Mouse (Mus musculus): ENCODE data around the gene 4930583I09Rik. TPM values are rescaled to one million over a fixed set of nuclear protein-coding genes. Genes with fewer than 3 reads are reported as not detected.

The 4930583I09Rik gene
- total and polyA plus RNA-seq, 3 experiments = not detected

- H3K4me3 ChIP-seq = no peak overlapping the region
- H3K36me3 ChIP-seq (ENCODE audit: control insufficient read depth, insufficient read depth, low read length) = no peaks in the 10 kb centered on the region
- H3K4me1 ChIP-seq (ENCODE audit: control insufficient read depth, insufficient read depth, low read length) = no peaks in the 10 kb centered on the region
- 93% methylated on average over 5 of the region's 5 CpGs for WGBS
- H3K27ac ChIP-seq = no peak overlapping the region
- no peaks in the 10 kb centered on the region for H3K79me2 ChIP-seq (replicated peaks; ENCODE audit: control insufficient read depth, insufficient read depth, low read length)
- H3K27me3 ChIP-seq (ENCODE audit: control insufficient read depth, insufficient read depth, low read length) = no peaks in the 10 kb centered on the region
- no peak for TF ChIP-seq CTCF (IDR thresholded peaks at IDR 0.05)
- no peak for TF ChIP-seq POLR2A (IDR thresholded peaks at IDR 0.05; ENCODE audit: insufficient read depth, low read depth, low read length)
- TF ChIP-seq EP300 (IDR thresholded peaks at IDR 0.05; ENCODE audit: insufficient read depth, low read depth, low read length) = no peak
- no peak for DNase-seq
- no peak overlapping the region for H3K9ac ChIP-seq (ENCODE audit: low read depth, low read length)
- intact Hi-C loops (cut with DNase I) = no loop called here
Observed at GRCm38 (mm10) chr17:64827482-64827881, 8.4 kb downstream of the 4930583I09Rik start.

GRCm38 (mm10) chr17:64826843-64827242 lies 9.0 kb downstream of the 4930583I09Rik start:
- Histone ChIP-seq H3K27me3 (ENCODE audit: control insufficient read depth, insufficient read depth, low read length) (no peaks in the 10 kb centered on the region), H3K4me3 (no peak overlapping the region), H3K9ac (ENCODE audit: low read depth, low read length) (no peak overlapping the region), H3K36me3 (ENCODE audit: control insufficient read depth, insufficient read depth, low read length) (no peaks in the 10 kb centered on the region), H3K4me1 (ENCODE audit: control insufficient read depth, insufficient read depth, low read length) (no peaks in the 10 kb centered on the region), H3K27ac (no peak overlapping the region), H3K79me2 (replicated peaks; ENCODE audit: control insufficient read depth, insufficient read depth, low read length) (no peaks in the 10 kb centered on the region)
- TF ChIP-seq CTCF (IDR thresholded peaks at IDR 0.05) (no peak), EP300 (IDR thresholded peaks at IDR 0.05; ENCODE audit: insufficient read depth, low read depth, low read length) (no peak), POLR2A (IDR thresholded peaks at IDR 0.05; ENCODE audit: insufficient read depth, low read depth, low read length) (no peak)
- intact Hi-C loops (cut with DNase I) = no loop called here
- 75% methylated on average over 4 of the region's 4 CpGs for WGBS
- DNase-seq = no peak

GRCm38 (mm10) chr17:64822561-64822960 lies 13.3 kb downstream of the 4930583I09Rik start:
- no peaks in the 10 kb centered on the region for H3K4me1 ChIP-seq (ENCODE audit: control insufficient read depth, insufficient read depth, low read length)
- intact Hi-C loops (cut with DNase I) = no loop called here
- H3K27ac ChIP-seq = no peak overlapping the region
- DNase-seq = no peak
- no peaks in the 10 kb centered on the region for H3K27me3 ChIP-seq (ENCODE audit: control insufficient read depth, insufficient read depth, low read length)
- no peaks in the 10 kb centered on the region for H3K79me2 ChIP-seq (replicated peaks; ENCODE audit: control insufficient read depth, insufficient read depth, low read length)
- no peak overlapping the region for H3K4me3 ChIP-seq
- no peak overlapping the region for H3K9ac ChIP-seq (ENCODE audit: low read depth, low read length)
- 73% methylated on average over 5 of the region's 5 CpGs for WGBS
- H3K36me3 ChIP-seq (ENCODE audit: control insufficient read depth, insufficient read depth, low read length) = no peaks in the 10 kb centered on the region
- TF ChIP-seq EP300 (IDR thresholded peaks at IDR 0.05; ENCODE audit: insufficient read depth, low read depth, low read length) (no peak), CTCF (IDR thresholded peaks at IDR 0.05) (no peak), POLR2A (IDR thresholded peaks at IDR 0.05; ENCODE audit: insufficient read depth, low read depth, low read length) (no peak)

GRCm38 (mm10) chr17:64820841-64821593 lies 14.9 kb downstream of the 4930583I09Rik start:
- DNase-seq = peak in 1 of 2 experiments; percentile 12
- no peak for TF ChIP-seq CTCF (IDR thresholded peaks at IDR 0.05)
- no peak for TF ChIP-seq EP300 (IDR thresholded peaks at IDR 0.05; ENCODE audit: insufficient read depth, low read depth, low read length)
- H3K4me3 ChIP-seq = no peak overlapping the region
- 76% methylated on average over 7 of the region's 7 CpGs for WGBS
- H3K9ac ChIP-seq (ENCODE audit: low read depth, low read length) = no peak overlapping the region
- no peaks in the 10 kb centered on the region for H3K36me3 ChIP-seq (ENCODE audit: control insufficient read depth, insufficient read depth, low read length)
- intact Hi-C loops (cut with DNase I) = no loop called here
- H3K4me1 ChIP-seq (ENCODE audit: control insufficient read depth, insufficient read depth, low read length) = no peaks in the 10 kb centered on the region
- no peaks in the 10 kb centered on the region for H3K79me2 ChIP-seq (replicated peaks; ENCODE audit: control insufficient read depth, insufficient read depth, low read length)
- no peak overlapping the region for H3K27ac ChIP-seq
- H3K27me3 ChIP-seq (ENCODE audit: control insufficient read depth, insufficient read depth, low read length) = no peaks in the 10 kb centered on the region

- intact Hi-C loops (cut with DNase I) = no loop called here
- H3K79me2 ChIP-seq (replicated peaks; ENCODE audit: control insufficient read depth, insufficient read depth, low read length) = no peaks in the 10 kb centered on the region
- no peak overlapping the region for H3K4me3 ChIP-seq
- no peaks in the 10 kb centered on the region for H3K27me3 ChIP-seq (ENCODE audit: control insufficient read depth, insufficient read depth, low read length)
- 84% methylated on average over 3 of the region's 3 CpGs for WGBS
- no peaks in the 10 kb centered on the region for H3K4me1 ChIP-seq (ENCODE audit: control insufficient read depth, insufficient read depth, low read length)
- no peak for DNase-seq
- H3K27ac ChIP-seq = no peak overlapping the region
- H3K36me3 ChIP-seq (ENCODE audit: control insufficient read depth, insufficient read depth, low read length) = no peaks in the 10 kb centered on the region
- no peak overlapping the region for H3K9ac ChIP-seq (ENCODE audit: low read depth, low read length)
- TF ChIP-seq EP300 (IDR thresholded peaks at IDR 0.05; ENCODE audit: insufficient read depth, low read depth, low read length) (no peak), CTCF (IDR thresholded peaks at IDR 0.05) (no peak), POLR2A (IDR thresholded peaks at IDR 0.05; ENCODE audit: insufficient read depth, low read depth, low read length) (no peak)
Observed at GRCm38 (mm10) chr17:64816298-64816697, 19.6 kb downstream of the 4930583I09Rik start.

- no peaks in the 10 kb centered on the region for H3K79me2 ChIP-seq (replicated peaks; ENCODE audit: control insufficient read depth, insufficient read depth, low read length)
- no peak overlapping the region for H3K27ac ChIP-seq
- H3K4me3 ChIP-seq = no peak overlapping the region
- H3K36me3 ChIP-seq (ENCODE audit: control insufficient read depth, insufficient read depth, low read length) = no peaks in the 10 kb centered on the region
- no peak overlapping the region for H3K9ac ChIP-seq (ENCODE audit: low read depth, low read length)
- H3K4me1 ChIP-seq (ENCODE audit: control insufficient read depth, insufficient read depth, low read length) = no peaks in the 10 kb centered on the region
- H3K27me3 ChIP-seq (ENCODE audit: control insufficient read depth, insufficient read depth, low read length) = no peaks in the 10 kb centered on the region
- TF ChIP-seq EP300 (IDR thresholded peaks at IDR 0.05; ENCODE audit: insufficient read depth, low read depth, low read length) (no peak), POLR2A (IDR thresholded peaks at IDR 0.05; ENCODE audit: insufficient read depth, low read depth, low read length) (no peak), CTCF (IDR thresholded peaks at IDR 0.05) (no peak)
- 70% methylated on average over 2 of the region's 2 CpGs for WGBS
- intact Hi-C loops (cut with DNase I) = no loop called here
- no peak for DNase-seq
Observed at GRCm38 (mm10) chr17:64815806-64816205, 20.1 kb downstream of the 4930583I09Rik start.
